Mouse (Mus musculus) v-Abl transformed pro-B cells (cell line): ENCODE measurements around the gene Arhgef28.

ENCODE experiments used
- in situ Hi-C, 2 experiments: fragments of 400-800 bp; cut with MboI; formaldehyde crosslinking; loops; one replicate each; pipeline ENCODE4 v1.15.1; 2025; ENCODE audit not compliant: unreplicated experiment in 2 of 2

Gene Arhgef28

GRCm38 (mm10) chr13:97939433-97940160, 266.6 kb downstream of the Arhgef28 start:
- in situ Hi-C loops, result loop anchor here (5.0 to 25.0 kb wide), 4 partner anchors 702 to 1085 kb away; no protein-coding TSS in a partner anchor

GRCm38 (mm10) chr13:97938596-97939297, 267.5 kb downstream of the Arhgef28 start:
- in situ Hi-C loops, result loop anchor here (5.0 to 25.0 kb wide), 4 partner anchors 701 to 1084 kb away; no protein-coding TSS in a partner anchor

GRCm38 (mm10) chr13:97937919-97938318, 268.3 kb downstream of the Arhgef28 start:
- in situ Hi-C loops, result loop anchor here (5.0 to 25.0 kb wide), 4 partner anchors 701 to 1083 kb away; no protein-coding TSS in a partner anchor

- in situ Hi-C loops, result loop anchor here in 1 of 2 experiments (25.0 kb wide), 1 partner anchor 1066 kb away; no protein-coding TSS in a partner anchor
These were observed 278.1 kb downstream of the Arhgef28 start for GRCm38 (mm10) chr13:97928135-97928497.

GRCm38 (mm10) chr13:97927376-97928134, 278.7 kb downstream of the Arhgef28 start:
- in situ Hi-C loops, result loop anchor here in 1 of 2 experiments (25.0 kb wide), 1 partner anchor 1065 kb away; no protein-coding TSS in a partner anchor

- in situ Hi-C loops, result loop anchor here in 1 of 2 experiments (25.0 kb wide), 1 partner anchor 1064 kb away; no protein-coding TSS in a partner anchor
These were observed 279.9 kb downstream of the Arhgef28 start for GRCm38 (mm10) chr13:97926371-97926770.

DNA sequence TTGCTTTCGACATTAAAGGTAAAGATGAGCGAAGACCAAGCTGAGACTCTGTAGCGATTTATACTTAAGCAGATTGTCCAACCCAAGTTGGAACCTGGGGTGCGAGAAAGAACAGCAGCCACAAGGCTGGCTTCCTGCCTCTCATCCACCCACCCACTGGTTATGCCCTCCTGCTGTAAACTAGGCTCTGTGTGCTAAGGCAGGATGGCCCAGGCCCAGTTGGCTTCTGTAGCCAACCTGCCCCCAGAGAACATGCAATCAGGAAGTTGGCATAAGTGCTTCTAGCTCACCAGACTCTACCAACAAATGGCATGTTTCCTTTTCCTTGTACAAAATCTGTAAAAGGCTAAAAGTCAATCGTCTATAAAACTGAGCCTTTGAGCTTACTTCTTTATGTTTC, 283.2 kb downstream of the Arhgef28 start:
- in situ Hi-C loops, result no loop called here

DNA sequence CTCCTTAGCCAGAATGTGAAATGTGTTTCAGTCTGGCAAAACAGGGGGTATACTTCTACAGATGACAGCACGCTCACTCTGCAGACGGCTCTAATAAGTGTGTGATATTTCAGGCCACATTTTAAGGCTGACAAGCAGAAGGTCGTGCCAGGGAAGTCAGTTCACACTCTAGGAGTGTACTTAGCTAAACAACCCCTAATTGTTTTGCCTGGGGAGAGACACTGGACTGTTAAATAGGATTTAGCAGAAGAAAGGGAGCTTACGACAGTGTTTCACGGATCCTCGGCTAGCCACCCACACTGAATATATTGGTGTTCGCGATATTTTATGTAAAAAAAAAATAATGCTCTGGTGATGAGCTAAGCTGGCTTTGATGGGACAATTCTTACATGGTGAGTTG, 286.6 kb downstream of the Arhgef28 start:
- in situ Hi-C loops, result no loop called here

DNA sequence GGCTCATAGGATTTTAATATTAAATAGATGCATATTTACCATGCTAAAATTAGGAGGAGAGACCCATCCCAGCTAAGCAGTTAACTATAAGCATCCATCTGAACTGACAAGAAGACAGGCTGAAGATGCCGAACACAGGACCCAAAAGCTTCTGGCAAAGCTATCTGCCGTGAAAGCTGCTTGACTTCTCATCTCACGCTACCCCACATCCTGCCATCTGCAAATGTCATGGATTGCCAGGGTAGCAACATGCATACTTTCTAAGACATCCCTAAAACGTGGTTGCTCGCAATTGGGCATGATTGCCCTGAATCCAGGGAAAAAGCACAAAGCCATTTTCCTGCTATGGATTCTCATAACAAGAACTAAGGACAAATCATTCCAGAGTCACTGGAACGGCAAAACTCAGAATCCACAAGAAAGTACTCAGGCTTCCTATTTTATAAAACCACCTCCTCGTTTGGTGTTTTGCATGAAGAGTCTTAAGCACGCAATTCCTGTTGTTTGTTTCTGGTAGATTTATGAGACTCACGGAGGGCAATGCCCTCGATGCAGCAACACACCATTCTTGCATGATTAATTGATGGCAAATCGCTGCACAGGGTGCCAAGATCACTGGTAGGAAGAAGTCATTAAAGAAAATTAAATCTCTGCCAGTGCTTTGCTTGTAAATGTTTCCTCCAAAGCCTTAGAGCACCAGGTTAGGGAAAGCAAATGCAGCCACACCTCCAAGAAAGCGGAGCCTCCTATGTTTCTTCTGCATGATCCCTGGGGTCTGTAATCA, 287.9 kb downstream of the Arhgef28 start:
- in situ Hi-C loops, result no loop called here

DNA sequence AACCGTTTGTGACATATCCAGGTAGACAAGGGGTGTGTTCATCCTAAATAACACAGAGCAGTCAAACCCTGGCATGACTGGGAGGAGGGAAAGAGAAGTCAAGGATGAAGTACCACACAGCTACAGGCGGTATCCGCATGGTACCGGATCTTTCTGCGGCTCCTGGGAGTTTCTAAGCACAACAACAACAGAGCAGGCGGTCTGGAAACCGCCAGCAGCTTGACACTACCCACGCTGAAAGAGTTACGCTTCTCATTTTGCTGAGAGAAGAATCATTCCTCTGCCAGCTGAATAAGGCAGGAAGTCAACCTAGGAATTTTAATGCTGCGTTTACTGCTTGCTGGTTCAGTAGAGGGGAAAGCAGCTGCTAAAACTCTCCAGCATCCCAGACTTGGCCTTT, 295.2 kb downstream of the Arhgef28 start:
- in situ Hi-C loops, result no loop called here

GRCm38 (mm10) chr13:97902821-97903220, 303.4 kb downstream of the Arhgef28 start:
- in situ Hi-C loops, result no loop called here

DNA sequence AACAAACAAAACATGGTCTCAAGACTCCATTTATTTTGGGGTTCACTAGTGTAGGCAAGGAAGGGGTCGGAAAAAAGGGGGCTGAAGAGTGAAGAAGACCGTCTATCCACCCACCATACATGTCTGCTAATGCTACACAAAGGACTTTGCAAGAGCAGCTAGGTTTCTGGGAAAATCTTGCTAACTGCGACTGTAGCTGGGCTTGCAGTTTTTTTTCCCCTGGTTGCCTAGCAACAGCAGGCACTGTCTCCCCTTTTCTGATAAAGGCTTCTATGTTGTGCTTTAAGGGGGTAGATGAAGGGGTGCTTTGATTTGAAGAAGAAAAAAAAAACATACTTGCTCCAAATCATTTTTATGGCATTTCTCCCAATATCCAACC, 305.9 kb downstream of the Arhgef28 start:
- in situ Hi-C loops, result no loop called here

DNA sequence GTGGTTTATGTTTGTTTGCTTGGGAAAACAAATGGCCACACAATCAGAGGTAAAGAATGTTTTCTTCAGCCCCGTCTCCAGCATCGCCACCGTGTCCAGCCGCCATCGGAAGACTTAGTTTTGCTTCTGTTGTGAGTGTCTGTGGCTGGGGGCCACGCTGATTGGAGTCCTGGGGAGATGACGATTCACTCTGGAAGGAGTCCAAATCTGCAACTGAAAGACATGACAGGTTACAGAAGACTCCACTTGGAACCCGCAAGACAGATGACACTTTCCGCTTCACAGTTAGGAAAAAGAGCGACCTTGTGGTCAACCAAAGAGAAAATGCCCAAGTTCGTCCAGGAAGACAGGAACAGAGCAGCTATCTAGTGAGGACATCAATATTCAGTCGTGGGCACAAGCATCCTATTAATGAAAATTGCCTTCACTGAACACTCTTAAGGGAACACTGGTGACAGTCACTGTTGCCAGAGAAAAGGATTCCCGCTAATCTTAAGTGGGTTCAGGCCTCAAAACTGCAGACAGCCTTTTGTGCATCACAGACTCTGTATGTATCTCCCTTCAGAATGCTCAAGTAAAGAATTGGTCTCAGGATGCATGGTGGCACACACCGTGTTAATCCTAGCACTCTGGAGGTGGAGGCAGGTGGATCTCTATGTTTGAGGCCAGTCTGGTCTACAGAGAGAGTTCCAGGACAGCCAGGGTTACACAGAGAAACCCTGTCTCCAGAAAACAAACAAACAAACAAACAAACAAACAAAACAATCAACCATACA, 306.4 kb downstream of the Arhgef28 start:
- in situ Hi-C loops, result no loop called here

DNA sequence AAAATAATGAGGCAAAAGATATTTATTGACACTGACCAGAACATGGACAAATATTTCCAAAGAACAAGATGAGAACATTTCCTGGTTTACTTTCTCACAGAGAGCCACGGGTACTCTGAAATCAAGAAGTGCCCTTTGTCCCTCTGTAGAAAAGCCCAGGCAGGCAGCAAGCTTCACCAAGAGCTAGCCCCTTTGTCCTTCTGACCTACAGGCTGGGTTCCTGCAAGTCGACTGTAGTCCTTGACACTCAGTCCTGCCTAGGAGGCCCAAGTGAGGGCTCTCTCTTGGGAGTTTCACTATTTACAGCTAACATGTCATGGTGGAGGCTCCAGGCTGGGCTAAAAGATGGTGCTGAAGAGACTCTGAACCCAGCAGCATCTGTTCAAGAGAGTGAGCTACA, 307.6 kb downstream of the Arhgef28 start:
- in situ Hi-C loops, result no loop called here

- in situ Hi-C loops, result no loop called here
These were observed 313.0 kb downstream of the Arhgef28 start for GRCm38 (mm10) chr13:97893031-97893825.

- in situ Hi-C loops, result no loop called here
These were observed 314.0 kb downstream of the Arhgef28 start for GRCm38 (mm10) chr13:97892089-97892884.

GRCm38 (mm10) chr13:97888046-97888445, 318.2 kb downstream of the Arhgef28 start:
- in situ Hi-C loops, result no loop called here

DNA sequence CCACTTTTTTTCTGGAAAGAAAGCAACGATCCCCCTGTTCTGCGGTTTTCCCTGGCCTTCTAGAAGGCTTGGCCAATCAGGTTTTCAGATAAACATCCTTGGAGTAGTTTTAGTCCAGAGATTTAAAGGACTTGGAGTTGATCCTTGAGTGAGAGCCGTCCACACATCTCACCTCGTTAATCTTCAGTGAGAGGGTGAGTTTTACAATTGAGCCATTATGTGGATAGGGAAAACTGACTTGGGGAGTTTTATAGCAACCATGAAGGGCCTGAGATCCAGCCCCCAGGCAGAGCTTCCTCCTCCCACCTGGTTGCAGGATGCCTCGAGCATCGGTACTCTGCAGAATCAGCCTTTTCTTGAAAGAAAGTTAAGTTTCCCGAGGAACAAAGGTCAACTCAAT, 318.7 kb downstream of the Arhgef28 start:
- in situ Hi-C loops, result no loop called here
